Mouse (Mus musculus): ENCODE results near the gene Gas2l3.

GRCm38 (mm10) chr10:89441961-89442360 lies 1.8 kb downstream of the Gas2l3 start:
- no peak for TF ChIP-seq CTCF (IDR thresholded peaks at IDR 0.05; ENCODE audit: insufficient read depth, low read depth, low read length)
- no peak for TF ChIP-seq POLR2A (IDR thresholded peaks at IDR 0.05; ENCODE audit: insufficient read depth, low read depth, low read length)

All from olfactory bulb, adult 2 months (tissue).